Mouse (Mus musculus) urinary bladder, postnatal 25 days (tissue): Measurements from ENCODE around the gene Lamtor5.
A peak's percentile ranks its signal among the peaks of the same experiment; 100 is the strongest.
"Not testable (repeated sequence)": the region's sequence is repeated elsewhere in the genome, so short reads cannot be mapped to it uniquely, and the experiment has no call there.

Experiments used
- DNase-seq: peaks from one replicate; pipeline ENCODE4 v3.0.0; 2022; ENCODE audit warnings: low spot score

The Lamtor5 gene

GRCm38 (mm10) chr3:107272433-107272832, 6.2 kb upstream of the Lamtor5 start:
- DNase-seq, result no peak

GRCm38 (mm10) chr3:107273820-107274219, 4.8 kb upstream of the Lamtor5 start:
- peak; percentile 56 for DNase-seq

DNA sequence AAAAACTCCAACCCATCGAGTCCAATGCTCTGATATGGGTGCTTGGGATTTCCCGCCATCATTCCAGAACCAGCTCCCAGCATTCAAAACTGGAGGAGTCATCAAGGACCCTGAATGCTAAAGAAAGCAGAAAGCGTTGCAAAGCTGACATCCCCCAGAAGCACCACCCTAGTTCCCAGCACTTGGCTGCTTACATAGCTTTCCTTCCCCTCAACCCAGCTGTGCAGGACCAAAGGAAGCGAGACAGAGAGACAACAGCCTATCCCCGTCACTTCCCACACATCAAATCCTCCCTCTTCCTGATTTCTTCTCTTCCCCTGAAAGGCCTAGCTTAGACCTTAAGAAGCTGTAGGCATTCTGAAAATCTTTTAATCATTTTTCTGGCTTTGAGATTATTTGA, 3.3 kb upstream of the Lamtor5 start:
- no peak for DNase-seq

- DNase-seq, result no peak
Measured at GRCm38 (mm10) chr3:107275996-107276395, 2.7 kb upstream of the Lamtor5 start.

- no peak for DNase-seq
Measured at GRCm38 (mm10) chr3:107276626-107277025, 2.0 kb upstream of the Lamtor5 start.

- no peak for DNase-seq
Measured at GRCm38 (mm10) chr3:107286123-107286522, 7.5 kb downstream of the Lamtor5 start.

GRCm38 (mm10) chr3:107287346-107287745, 8.7 kb downstream of the Lamtor5 start:
- DNase-seq, result no peak

DNA sequence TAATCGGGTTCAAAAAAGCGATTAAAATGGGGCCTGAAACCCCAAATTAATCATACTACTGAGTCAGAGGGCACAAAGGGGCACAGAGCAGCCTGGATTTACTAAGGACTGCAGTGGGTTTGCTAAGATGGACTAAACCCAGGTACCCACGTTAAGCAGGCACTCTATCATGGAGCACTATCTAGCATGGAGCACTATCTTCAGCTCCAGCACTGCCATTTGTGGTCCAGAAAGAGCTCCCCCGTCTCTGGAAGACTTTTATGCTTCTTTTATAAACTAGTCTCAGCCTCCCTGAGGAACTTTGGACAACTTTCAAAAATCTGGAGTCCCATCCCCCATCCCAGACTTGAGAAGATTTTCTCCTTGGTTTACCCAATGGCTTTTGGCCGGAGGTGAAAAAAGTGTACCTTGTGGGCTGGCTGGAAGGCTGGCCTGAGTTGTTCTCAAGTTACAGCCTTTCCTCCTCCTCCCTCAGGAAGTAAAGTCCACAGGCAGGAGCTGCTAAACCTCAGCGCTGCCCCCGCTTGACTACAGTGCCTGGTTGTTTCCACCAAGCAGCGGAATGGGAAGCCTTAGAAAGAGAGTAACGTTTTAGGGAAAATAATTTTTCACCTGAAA, 12.2 kb downstream of the Lamtor5 start, which contains the start of gene Slc16a4:
Gene Slc16a4 (plus strand): TSS at position 467 of the 618 bp plus-strand sequence.
- DNase-seq, result peak; percentile 6

GRCm38 (mm10) chr3:107295672-107296360, 17.2 kb downstream of the Lamtor5 start:
- no peak for DNase-seq

- not testable (repeated sequence) for DNase-seq
Measured at GRCm38 (mm10) chr3:107296917-107297316, 18.3 kb downstream of the Lamtor5 start.

DNA sequence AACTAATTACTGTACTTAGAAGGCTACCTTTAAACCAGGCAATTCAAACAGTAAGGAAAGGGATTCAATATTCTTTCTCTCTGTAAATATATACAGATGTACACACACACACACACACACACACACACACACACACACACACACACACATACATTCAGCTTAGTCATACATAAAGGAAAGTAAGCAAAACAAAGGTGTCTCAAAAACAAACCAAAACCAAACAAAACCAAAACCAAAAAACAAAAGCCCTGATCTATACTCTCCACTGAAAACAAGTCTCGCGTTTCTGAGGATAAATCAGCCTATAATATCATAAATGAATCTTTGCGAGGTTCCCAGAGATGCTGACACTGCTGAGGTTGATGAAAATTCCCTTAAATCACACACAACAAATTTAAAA, 38.7 kb downstream of the Lamtor5 start:
- no peak for DNase-seq

GRCm38 (mm10) chr3:107321141-107321540, 42.5 kb downstream of the Lamtor5 start:
- DNase-seq, result no peak

DNA sequence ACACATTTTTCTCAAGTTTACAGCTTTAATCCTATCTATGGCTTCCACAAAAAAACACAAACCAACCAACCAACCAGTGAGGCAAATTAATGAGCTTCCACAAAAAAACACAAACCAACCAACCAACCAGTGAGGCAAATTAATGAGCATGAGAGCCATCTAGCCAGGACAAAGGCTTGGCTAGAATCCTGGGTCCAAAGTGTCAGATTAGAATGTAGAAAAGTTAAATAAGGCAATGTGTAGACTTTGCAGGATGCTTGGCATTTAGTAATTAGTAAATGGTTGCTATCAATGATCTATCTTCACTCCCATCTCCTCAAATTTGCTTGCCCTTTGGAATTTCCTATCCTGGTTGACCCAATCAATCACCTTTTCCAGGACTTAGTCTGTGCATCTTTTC, 43.1 kb downstream of the Lamtor5 start:
- no peak for DNase-seq

DNA sequence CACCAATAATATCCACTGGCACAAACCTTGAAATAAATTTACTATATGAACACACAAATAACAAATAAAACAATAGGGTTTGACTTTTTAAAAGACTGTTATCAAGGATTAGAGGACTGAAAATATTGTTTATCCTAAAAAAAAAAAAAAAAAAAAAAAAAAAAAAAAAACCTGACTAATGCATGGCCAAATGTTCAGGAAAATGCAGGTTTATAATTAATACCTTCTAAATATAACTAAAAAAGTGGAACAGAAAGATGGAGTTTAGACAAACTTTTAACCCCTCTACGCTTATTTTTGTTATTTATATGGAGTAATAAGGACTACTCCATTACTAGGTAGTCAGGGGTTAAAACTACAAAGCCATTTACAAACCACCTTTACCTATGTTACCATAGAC, 47.8 kb downstream of the Lamtor5 start:
- no peak for DNase-seq

DNA sequence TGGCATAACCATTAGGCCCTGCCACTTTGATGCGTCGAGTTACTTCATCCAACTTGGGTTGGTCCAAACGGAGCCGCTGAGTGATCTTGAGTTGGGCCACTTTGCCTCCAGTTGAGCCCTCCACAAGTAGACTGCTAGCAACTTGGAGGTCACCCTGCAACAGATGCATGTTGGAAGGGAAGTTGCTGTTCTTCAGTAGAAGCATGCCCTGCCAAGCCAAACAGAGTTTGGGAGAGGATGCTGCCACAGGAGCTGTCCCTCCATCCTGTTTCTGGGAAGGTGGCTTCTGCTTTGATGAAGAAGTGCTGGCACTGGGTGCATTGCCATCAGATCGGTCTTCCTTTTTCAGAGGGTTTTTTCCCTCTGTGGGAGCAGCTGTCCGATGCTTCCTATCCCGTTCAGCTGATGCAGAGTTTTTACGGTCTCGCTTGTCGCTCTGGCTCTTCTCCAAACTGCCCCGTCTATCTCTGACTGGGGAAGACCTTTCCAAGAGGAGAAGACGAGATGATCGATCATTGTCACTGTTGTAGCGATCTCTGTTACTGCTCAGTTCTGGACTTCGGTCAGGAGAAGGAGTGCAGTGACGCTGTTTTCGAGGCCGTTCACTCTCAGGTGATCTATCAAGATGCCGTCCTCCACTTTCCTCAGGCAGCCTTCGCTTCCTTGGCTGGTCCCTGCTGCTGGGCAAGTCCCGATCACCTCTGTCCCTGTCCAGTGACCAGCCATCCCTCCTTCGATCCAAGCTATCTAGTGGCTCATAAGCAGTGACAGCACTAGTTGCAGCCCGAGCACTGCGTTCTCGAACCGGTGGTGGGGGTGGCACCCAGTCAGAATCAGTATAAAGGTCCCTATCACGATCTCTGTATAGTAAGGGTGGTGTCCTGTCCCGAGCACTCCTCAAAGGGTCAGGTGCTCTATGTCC, 52.1 kb downstream of the Lamtor5 start:
- DNase-seq, result no peak

GRCm38 (mm10) chr3:107331746-107332126, 53.1 kb downstream of the Lamtor5 start:
- DNase-seq, result no peak

DNA sequence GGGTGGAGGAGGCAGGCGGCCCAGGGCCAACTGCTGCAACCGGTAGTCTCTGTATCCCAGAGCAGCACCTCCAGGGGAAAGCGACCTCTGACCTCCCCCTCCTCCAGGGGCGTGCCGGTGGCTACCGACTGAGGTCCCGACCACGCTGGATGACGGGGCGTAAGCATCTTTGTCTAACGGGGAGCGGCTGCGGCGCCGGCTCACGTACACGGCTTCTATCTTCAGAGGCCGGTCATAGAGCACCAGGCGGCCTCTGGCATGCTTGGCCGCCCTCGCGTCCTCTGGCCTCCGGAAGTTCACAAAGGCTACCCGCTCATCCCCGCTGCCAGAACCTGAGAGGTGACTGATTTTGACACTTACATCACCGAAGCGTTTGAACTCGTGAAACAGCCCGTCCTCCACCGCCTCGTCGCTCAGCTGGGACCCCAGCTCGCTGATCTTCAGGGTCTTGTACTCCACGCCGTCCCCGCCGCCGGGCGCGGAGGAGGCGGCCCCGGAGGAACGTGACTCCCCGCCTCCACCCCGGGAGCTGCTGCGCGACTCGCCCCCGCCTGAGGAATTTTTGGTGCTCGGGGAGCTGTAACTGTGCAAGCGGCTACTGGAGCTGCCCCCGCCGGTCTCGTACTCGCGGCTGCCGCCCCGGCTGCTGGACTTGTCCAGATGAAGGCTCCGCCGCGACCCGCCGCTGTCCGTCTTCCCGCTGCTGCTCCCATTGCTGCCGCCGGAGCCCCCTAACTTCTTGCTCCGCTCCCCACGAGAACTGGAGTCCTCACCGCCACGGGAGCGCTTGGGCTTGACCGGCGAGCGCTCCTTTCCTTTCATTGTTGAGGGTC, 53.7 kb downstream of the Lamtor5 start:
- peak; percentile 20 for DNase-seq

- DNase-seq, result peak; percentile 83
Measured at GRCm38 (mm10) chr3:107332960-107333380, 54.3 kb downstream of the Lamtor5 start.
